Mouse (Mus musculus) bone marrow, adult 2 months (tissue): ENCODE results near the gene Depdc1b. TPM values are rescaled to one million over a fixed set of nuclear protein-coding genes. Genes with fewer than 3 reads are reported as not detected.

Source experiments
- H3K27ac ChIP-seq: fragments of 200-500 bp; 2 replicates; pipeline ENCODE4 v1.5.1; 2012; ENCODE audit warnings: low read depth, mild to moderate bottlenecking, control low read depth, inconsistent platforms, low read length; ENCODE audit not compliant: control insufficient read depth, poor library complexity, insufficient read depth
- H3K4me1 ChIP-seq: fragments of 200-500 bp; 2 replicates; pipeline ENCODE4 v1.6.1; 2011; ENCODE audit warnings: low read length; ENCODE audit not compliant: control insufficient read depth, insufficient read depth
- H3K4me3 ChIP-seq: fragments of 200-500 bp; replicated peaks from 2 replicates; pipeline ENCODE3; 2011; ENCODE audit warnings: mild to moderate bottlenecking, low read depth, low read length, control low read depth; ENCODE audit not compliant: control insufficient read depth
- CTCF ChIP-seq: fragments of 200-500 bp; IDR thresholded peaks from 2 replicates; pipeline ENCODE4 v1.5.1; 2011; ENCODE audit warnings: low read length, control low read depth; ENCODE audit not compliant: control insufficient read depth, insufficient read depth
- POLR2A ChIP-seq: fragments of 200-500 bp; IDR thresholded peaks from 2 replicates; pipeline ENCODE4 v1.6.1; 2011; ENCODE audit warnings: low read depth, mild to moderate bottlenecking, control low read depth, low read length, borderline replicate concordance; ENCODE audit not compliant: control insufficient read depth
- WGBS: fragments of 180-500 bp; shearing (Covaris S2); methylation state at CpG from one replicate; pipeline ENCODE4 v1.1.7; 2018; 5-methylcytosine and 5-hydroxymethylcytosine counted together
- polyA plus RNA-seq: library from polyadenylated mRNA; stranded (reverse); fragments of >200 nt; gene quantifications from 2 replicates; pipeline ENCODE4 v1.2.4, GENCODE M21; 2011; ENCODE audit warnings: low replicate concordance; ENCODE audit not compliant: missing spikeins, insufficient read depth, insufficient read length

The Depdc1b gene
- polyA plus RNA-seq, 1 experiment = 21.2 TPM

GRCm38 (mm10) chr13:108449116-108450097, 133.3 kb downstream of the Depdc1b start, which contains the start of gene Pde4d:
Gene Pde4d (plus strand): TSS chr13:108449948.
- no peak within 1 kb of the TSS for H3K4me3 ChIP-seq
- TF ChIP-seq POLR2A (no peak), CTCF (no peak)
- WGBS = 16% methylated on average over 10 of the region's 10 CpGs
- no peaks in the 10 kb centered on the region for H3K4me1 ChIP-seq
- no peak within 1 kb of the TSS for H3K27ac ChIP-seq

- H3K4me3 ChIP-seq = no peak overlapping the region
- WGBS = 37% methylated on average over 2 of the region's 2 CpGs
- no peaks in the 10 kb centered on the region for H3K4me1 ChIP-seq
- no peak overlapping the region for H3K27ac ChIP-seq
- no peak for TF ChIP-seq CTCF
- no peak for TF ChIP-seq POLR2A
These were observed 135.0 kb downstream of the Depdc1b start for GRCm38 (mm10) chr13:108451122-108451521.

GRCm38 (mm10) chr13:108453064-108453919, 137.2 kb downstream of the Depdc1b start:
- H3K27ac ChIP-seq = no peak overlapping the region
- no peaks in the 10 kb centered on the region for H3K4me1 ChIP-seq
- no peak for TF ChIP-seq POLR2A
- no peak for TF ChIP-seq CTCF
- WGBS = 24% methylated on average over 6 of the region's 6 CpGs
- H3K4me3 ChIP-seq = no peak overlapping the region

Other genes with a start within 250 kb of the Depdc1b start
- gene Ndufaf2, start 157.7 kb upstream of the Depdc1b start, polyA plus RNA-seq = 15.9 and 20.7 TPM in 2 replicates
- gene Ercc8, start 157.6 kb upstream of the Depdc1b start, polyA plus RNA-seq = 2.7 and 2.9 TPM in 2 replicates
- 1.5 and 4.3 TPM in 2 replicates for gene Elovl7, start 101.9 kb upstream of the Depdc1b start, polyA plus RNA-seq
- gene Pde4d, start 133.6 kb downstream of the Depdc1b start, polyA plus RNA-seq = 6.5 and 17.6 TPM in 2 replicates